Mouse (Mus musculus): ENCODE measurements around the gene Ush1c.

DNA sequence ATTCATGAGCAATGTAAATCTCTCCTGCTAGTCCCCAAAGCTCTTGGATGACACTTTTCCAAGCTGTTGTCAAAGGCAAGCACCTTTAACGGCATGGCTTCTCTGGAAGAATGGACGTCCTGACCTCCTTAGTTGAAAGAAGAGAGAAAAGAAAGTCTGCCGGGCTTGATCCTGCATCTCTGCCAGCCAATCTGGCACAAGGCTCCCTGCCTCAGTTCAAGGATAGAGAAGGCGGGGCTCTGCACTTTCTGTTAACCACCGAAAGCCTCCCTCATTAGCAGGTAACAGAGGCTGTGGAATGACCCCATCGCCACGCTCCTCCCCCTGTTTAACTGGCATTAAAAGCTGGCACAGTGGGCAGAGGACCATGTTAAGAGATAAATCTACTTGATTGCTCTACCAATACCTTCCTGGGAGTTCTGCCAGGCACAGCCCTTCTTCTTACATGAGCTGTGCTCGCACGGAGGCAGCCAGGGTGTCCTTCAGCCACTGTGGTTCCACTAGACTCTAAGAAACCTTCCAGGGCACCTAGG lies 85.4 kb downstream of the Ush1c start:
- TF ChIP-seq POLR2A (IDR thresholded peaks at IDR 0.05; ENCODE audit: low read depth, low read length) (no peak), CTCF (IDR thresholded peaks at IDR 0.05; ENCODE audit: extremely low read depth, insufficient read depth, insufficient read length, insufficient replicate concordance) (no peak)
